Mouse (Mus musculus) bone marrow, adult 2 months (tissue): ENCODE measurements at regions not wholly inside any gene's neighbourhood (a gene's known extent, or its start where the extent isn't known, plus 50 kb on each side); places are given as distances from the start of the nearest gene placed in this dataset.
A peak's percentile ranks its signal among the peaks of the same experiment; 100 is the strongest.

Experiments
- H3K27ac ChIP-seq: fragments of 200-500 bp; 2 replicates; pipeline ENCODE4 v1.5.1; 2012; ENCODE audit warnings: low read depth, mild to moderate bottlenecking, control low read depth, inconsistent platforms, low read length; ENCODE audit not compliant: control insufficient read depth, poor library complexity, insufficient read depth
- H3K4me1 ChIP-seq: fragments of 200-500 bp; 2 replicates; pipeline ENCODE4 v1.6.1; 2011; ENCODE audit warnings: low read length; ENCODE audit not compliant: control insufficient read depth, insufficient read depth
- H3K4me3 ChIP-seq: fragments of 200-500 bp; replicated peaks from 2 replicates; pipeline ENCODE3; 2011; ENCODE audit warnings: mild to moderate bottlenecking, low read depth, low read length, control low read depth; ENCODE audit not compliant: control insufficient read depth
- CTCF ChIP-seq: fragments of 200-500 bp; IDR thresholded peaks from 2 replicates; pipeline ENCODE4 v1.5.1; 2011; ENCODE audit warnings: low read length, control low read depth; ENCODE audit not compliant: control insufficient read depth, insufficient read depth
- POLR2A ChIP-seq: fragments of 200-500 bp; IDR thresholded peaks from 2 replicates; pipeline ENCODE4 v1.6.1; 2011; ENCODE audit warnings: low read depth, mild to moderate bottlenecking, control low read depth, low read length, borderline replicate concordance; ENCODE audit not compliant: control insufficient read depth
- WGBS: fragments of 180-500 bp; shearing (Covaris S2); methylation state at CpG from one replicate; pipeline ENCODE4 v1.1.7; 2018; 5-methylcytosine and 5-hydroxymethylcytosine counted together

GRCm38 (mm10) chr6:31129170-31129569, 170.3 kb upstream of the Klf14 start:
- Histone ChIP-seq H3K4me1 (peaks cover 3% of the 10 kb centered on the region), H3K4me3 (no peak overlapping the region), H3K27ac (no peak overlapping the region)
- 66% methylated on average over 7 of the region's 7 CpGs for WGBS
- no peak for TF ChIP-seq POLR2A

- 79% methylated on average over 7 of the region's 7 CpGs for WGBS
- H3K27ac ChIP-seq = no peak overlapping the region
- peaks cover 3% of the 10 kb centered on the region for H3K4me1 ChIP-seq
- no peak overlapping the region for H3K4me3 ChIP-seq
- no peak for TF ChIP-seq CTCF
- TF ChIP-seq POLR2A = no peak
These were observed 171.1 kb upstream of the Klf14 start for GRCm38 (mm10) chr6:31129987-31130386.

GRCm38 (mm10) chr6:31130522-31130921, 171.6 kb upstream of the Klf14 start:
- peaks cover 3% of the 10 kb centered on the region for H3K4me1 ChIP-seq
- no peak overlapping the region for H3K4me3 ChIP-seq
- WGBS = 63% methylated on average over 1 of the region's 1 CpGs
- TF ChIP-seq POLR2A = no peak
- TF ChIP-seq CTCF = no peak
- H3K27ac ChIP-seq = no peak overlapping the region

- WGBS = 89% methylated on average over 9 of the region's 9 CpGs
- TF ChIP-seq CTCF = no peak
- no peak for TF ChIP-seq POLR2A
- Histone ChIP-seq H3K27ac (no peak overlapping the region), H3K4me3 (no peak overlapping the region), H3K4me1 (peaks cover 3% of the 10 kb centered on the region)
These were observed 172.8 kb upstream of the Klf14 start for GRCm38 (mm10) chr6:31131716-31132115.

- 37% methylated on average over 8 of the region's 8 CpGs for WGBS
- no peaks in the 10 kb centered on the region for H3K4me1 ChIP-seq
- no peak for TF ChIP-seq POLR2A
- no peak for TF ChIP-seq CTCF
- H3K27ac ChIP-seq = no peak overlapping the region
- peak overlapping the region; percentile 57 for H3K4me3 ChIP-seq
These were observed 173.7 kb upstream of the Klf14 start for GRCm38 (mm10) chr6:31132396-31133190.

GRCm38 (mm10) chr6:31133896-31134735, 175.2 kb upstream of the Klf14 start:
- Histone ChIP-seq H3K27ac (no peak overlapping the region), H3K4me1 (no peaks in the 10 kb centered on the region), H3K4me3 (no peak overlapping the region)
- WGBS = 72% methylated on average over 11 of the region's 11 CpGs
- TF ChIP-seq POLR2A = no peak
- TF ChIP-seq CTCF = no peak

- WGBS = 85% methylated on average over 8 of the region's 8 CpGs
- TF ChIP-seq CTCF (no peak), POLR2A (no peak)
- no peak overlapping the region for H3K4me3 ChIP-seq
- H3K27ac ChIP-seq = no peak overlapping the region
- H3K4me1 ChIP-seq = no peaks in the 10 kb centered on the region
These were observed 175.8 kb upstream of the Klf14 start for GRCm38 (mm10) chr6:31134736-31135077.

- no peaks in the 10 kb centered on the region for H3K4me1 ChIP-seq
- H3K4me3 ChIP-seq = no peak overlapping the region
- 84% methylated on average over 6 of the region's 6 CpGs for WGBS
- no peak for TF ChIP-seq POLR2A
- no peak for TF ChIP-seq CTCF
- H3K27ac ChIP-seq = no peak overlapping the region
These were observed 176.7 kb upstream of the Klf14 start for GRCm38 (mm10) chr6:31135580-31135979.
